ENCODE assay signal across 17 mouse cellular contexts in the genomic region with DNA sequence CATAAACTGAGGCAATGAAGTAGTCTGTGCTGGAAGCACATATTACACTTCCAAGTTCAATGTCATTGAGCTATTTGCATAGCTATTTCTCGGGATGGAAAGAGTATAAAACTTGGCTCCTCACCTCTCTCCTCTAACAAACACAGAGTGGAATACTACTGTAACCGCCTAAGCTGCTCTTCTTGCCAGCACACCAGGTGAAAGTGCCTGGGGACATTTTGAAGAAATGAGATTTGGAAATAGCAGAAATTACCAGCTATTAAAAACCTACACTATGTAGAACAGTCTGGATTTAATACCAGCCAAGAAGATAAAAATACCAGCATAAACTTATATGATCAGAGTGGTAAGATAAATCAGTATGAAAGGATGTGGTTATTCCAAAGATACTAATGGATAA.
"Had no signal": no experiment of that assay in that cellular context is flagged by ENCODE, and none has a peak within 500 bp of the region (broad histone marks: within the 10 kb centered on the region; RNA-seq: fewer than 3 reads in every experiment).

No protein-coding gene starts in this region.

- DNase-seq: cerebellum, adult 8-10 months; cerebellum, adult 9-10 months; cerebellum, adult 9-11 months; cerebellum, postnatal 10 days; cerebellum, postnatal 14 days; cerebellum, postnatal 25 days; cerebellum, postnatal 36 days; embryo, embryonic 11 days; forebrain, postnatal 0 days; gastrocnemius, adult 2 months; gastrocnemius, postnatal 10 days; gastrocnemius, postnatal 14 days; gastrocnemius, postnatal 25 days; gastrocnemius, postnatal 36 days; heart, adult 11 months; heart, adult 18-20 months; heart, adult 2 months had no signal
